In genomic region chr2:104711585-104712485, GRCm38 (mm10) we compare ENCODE assay signal across 8 mouse cellular contexts. TPM values are rescaled to one million over a fixed set of nuclear protein-coding genes. Genes with fewer than 3 reads are reported as not detected.
DNase-seq lines count a peak whose midpoint lies in the region; ATAC-seq and TF ChIP-seq lines count a peak whose summit lies in the region.

Gene Tcp11l1, minus strand, starts transcription at chr2:104712169.

- TF ChIP-seq RAD21 in CH12.LX (IDR thresholded peaks at IDR 0.05; ENCODE audit: low read depth, low read length) = no peak

- H3K9ac ChIP-seq in CH12.LX (ENCODE audit: insufficient read depth, low read depth) = peak within 1 kb of the TSS; percentile 68
- H3K9ac ChIP-seq in forebrain, embryonic 14.5 days (ENCODE audit: low read length) = peak within 1 kb of the TSS; percentile 92
- H3K9ac ChIP-seq in liver, postnatal 0 days (replicated peaks) = peak within 1 kb of the TSS; percentile 70
- H3K9ac ChIP-seq in neural tube, embryonic 13.5 days = peak within 1 kb of the TSS; percentile 91

- no peaks in the 10 kb centered on the region for H3K36me3 ChIP-seq in CH12.LX (replicated peaks in 1 of 2; ENCODE audit: control insufficient read depth in 1 of 2, insufficient read depth in 1 of 2, low read length in 1 of 2)
- H3K36me3 ChIP-seq in forebrain, embryonic 14.5 days (ENCODE audit: control insufficient read depth, insufficient read depth, low read length) = no peaks in the 10 kb centered on the region
- H3K36me3 ChIP-seq in liver, postnatal 0 days (replicated peaks; ENCODE audit: insufficient read depth, low read length) = no peaks in the 10 kb centered on the region
- 0 out of 2 replicates have a peak, but pooled peaks cover 3% of the 10 kb centered on the region for H3K36me3 ChIP-seq in neural tube, embryonic 13.5 days

- H3K4me1 ChIP-seq in CH12.LX (ENCODE audit: control insufficient read depth in 1 of 2, insufficient read depth in 2 of 2) = peaks cover 0 to 14% of the 10 kb centered on the region in 2 experiments; a peak in 3 of 4 replicates
- no peaks in the 10 kb centered on the region for H3K4me1 ChIP-seq in brown adipose tissue, adult 24 weeks (ENCODE audit: control insufficient read depth, insufficient read depth, insufficient read length, low read length)
- no peaks in the 10 kb centered on the region for H3K4me1 ChIP-seq in forebrain, embryonic 14.5 days (ENCODE audit: control insufficient read depth, insufficient read depth, low read length)
- H3K4me1 ChIP-seq in liver, postnatal 0 days (ENCODE audit: insufficient read depth) = peaks cover 3% of the 10 kb centered on the region; the same call in 1 of the 2 replicates
- peaks cover 32% of the 10 kb centered on the region for H3K4me1 ChIP-seq in neural tube, embryonic 13.5 days (replicated peaks)

- intact Hi-C loops in heart, postnatal 10 days (cut with DNase I) = no loop called here

- in situ Hi-C loops in CH12.LX (cut with MboI; ENCODE audit: low pct_ligation_motif_present, low pct_unique_long_range_greater_than_20kb, low sequenced_read_pairs) = no loop called here

- peak within 1 kb of the TSS; percentile 44 to 72 (median 48) for H3K4me3 ChIP-seq in CH12.LX (replicated peaks in 1 of 3; ENCODE audit: low read depth in 2 of 3, low read length in 2 of 3, poor library complexity in 1 of 3)
- H3K4me3 ChIP-seq in brown adipose tissue, adult 24 weeks (ENCODE audit: insufficient read depth, low read depth, low read length) = peak within 1 kb of the TSS; percentile 86
- H3K4me3 ChIP-seq in forebrain, embryonic 14.5 days (ENCODE audit: low read depth, low read length) = peak within 1 kb of the TSS; percentile 72
- peak within 1 kb of the TSS; percentile 69 for H3K4me3 ChIP-seq in liver, postnatal 0 days (ENCODE audit: low read depth, low read length)
- H3K4me3 ChIP-seq in neural tube, embryonic 13.5 days = peak within 1 kb of the TSS; percentile 76

- dilution Hi-C loops in CH12.LX (cut with MboI; ENCODE audit: extremely low pct_ligation_motif_present, extremely low pct_unique_long_range_greater_than_20kb, low sequenced_read_pairs) = no loop called here

- WGBS in forebrain, embryonic 14.5 days = under 1% methylated on average over 82 of the region's 99 CpGs
- WGBS in large intestine, adult 2 months = under 1% methylated on average over 72 of the region's 99 CpGs
- WGBS in liver, postnatal 0 days (ENCODE audit: insufficient replicate concordance) = under 1% methylated on average over 60 of the region's 99 CpGs
- WGBS in neural tube, embryonic 13.5 days = under 1% methylated on average over 94 of the region's 99 CpGs

- DNase-seq in CH12.LX (ENCODE audit: extremely low read depth) = no peak
- DNase-seq in forebrain, embryonic 14.5 days (ENCODE audit: low spot score) = peak; percentile 77
- peak; percentile 69 to 76 for DNase-seq in heart, postnatal 10 days
- DNase-seq in large intestine, adult 2 months (ENCODE audit: low read depth, low spot score) = peak; percentile 3
- DNase-seq in liver, postnatal 0 days = peak; percentile 52
- DNase-seq in testis, postnatal 10 days (ENCODE audit: low spot score) = peak; percentile 79

- H3K27me3 ChIP-seq in CH12.LX (replicated peaks) = no peaks in the 10 kb centered on the region
- no peaks in the 10 kb centered on the region for H3K27me3 ChIP-seq in forebrain, embryonic 14.5 days (replicated peaks; ENCODE audit: control insufficient read depth, insufficient read depth, low read length)
- H3K27me3 ChIP-seq in liver, postnatal 0 days (ENCODE audit: insufficient read depth, low read length) = no peaks in the 10 kb centered on the region
- H3K27me3 ChIP-seq in neural tube, embryonic 13.5 days = no peaks in the 10 kb centered on the region

- no peak for TF ChIP-seq CTCF in CH12.LX (conservative IDR thresholded peaks at IDR 0.05 in 1 of 2, IDR thresholded peaks at IDR 0.05 in 1 of 2; ENCODE audit: low read depth in 2 of 2, low read length in 2 of 2)
- TF ChIP-seq CTCF in liver, postnatal 0 days (IDR thresholded peaks at IDR 0.05; ENCODE audit: low read depth) = no peak

- no peak within 1 kb of the TSS; the same call in 1 of the 2 replicates for H3K27ac ChIP-seq in CH12.LX (ENCODE audit: insufficient read depth, low read depth)
- H3K27ac ChIP-seq in brown adipose tissue, adult 24 weeks (replicated peaks; ENCODE audit: low read depth, low read length) = peak within 1 kb of the TSS; percentile 40; the same call in 1 of the 2 replicates
- peak within 1 kb of the TSS; percentile 89 for H3K27ac ChIP-seq in forebrain, embryonic 14.5 days (ENCODE audit: low read depth, low read length)
- H3K27ac ChIP-seq in liver, postnatal 0 days (ENCODE audit: low read depth) = peak within 1 kb of the TSS; percentile 44
- H3K27ac ChIP-seq in neural tube, embryonic 13.5 days (replicated peaks) = peak within 1 kb of the TSS; percentile 92

- no peaks in the 10 kb centered on the region for H3K9me3 ChIP-seq in CH12.LX (replicated peaks; ENCODE audit: low read length)
- H3K9me3 ChIP-seq in forebrain, embryonic 14.5 days (replicated peaks; ENCODE audit: control insufficient read depth, low read length) = no peaks in the 10 kb centered on the region
- H3K9me3 ChIP-seq in liver, postnatal 0 days (ENCODE audit: low read length) = no peaks in the 10 kb centered on the region
- H3K9me3 ChIP-seq in neural tube, embryonic 13.5 days = no peaks in the 10 kb centered on the region

- 0 out of 2 replicates have a peak, but pooled peaks have one; percentile 37 for TF ChIP-seq POLR2A in CH12.LX (IDR thresholded peaks at IDR 0.05; ENCODE audit: low read depth, low read length)

- H3K79me2 ChIP-seq in CH12.LX (replicated peaks; ENCODE audit: control insufficient read depth, extremely low read depth, insufficient read depth, poor library complexity, severe bottlenecking) = no peaks in the 10 kb centered on the region

- ATAC-seq in forebrain, embryonic 14.5 days = peak; percentile 96
- peak; percentile 83 for ATAC-seq in liver, postnatal 0 days
- ATAC-seq in neural tube, embryonic 13.5 days (ENCODE audit: low read depth) = peak; percentile 95

- TF ChIP-seq EP300 in CH12.LX (IDR thresholded peaks at IDR 0.05; ENCODE audit: low read length) = no peak
- no peak for TF ChIP-seq EP300 in liver, postnatal 0 days (IDR thresholded peaks at IDR 0.05; ENCODE audit: low read depth)

- H3K4me2 ChIP-seq in CH12.LX (ENCODE audit: insufficient read depth, low read depth, poor library complexity, severe bottlenecking) = peak within 1 kb of the TSS; percentile 59
- peak within 1 kb of the TSS; percentile 68 for H3K4me2 ChIP-seq in forebrain, embryonic 14.5 days (ENCODE audit: low read length)
- peak within 1 kb of the TSS; percentile 64 for H3K4me2 ChIP-seq in liver, postnatal 0 days (ENCODE audit: low read depth, low read length)
- peak within 1 kb of the TSS; percentile 69 for H3K4me2 ChIP-seq in neural tube, embryonic 13.5 days

TF ChIP-seq in CH12.LX, 34 proteins besides CTCF, POLR2A, EP300 and RAD21:
- TF ChIP-seq HCFC1 (IDR thresholded peaks at IDR 0.05; ENCODE audit: low read depth, low read length) (peak; percentile 36; the same call in 1 of the 2 replicates), MAZ (IDR thresholded peaks at IDR 0.05; ENCODE audit: low read depth, low read length) (no peak), SMC3 (IDR thresholded peaks at IDR 0.05; ENCODE audit: low read depth, low read length) (no peak), MYC (IDR thresholded peaks at IDR 0.05; ENCODE audit: low read depth, low read length) (no peak), ZNF384 (IDR thresholded peaks at IDR 0.05; ENCODE audit: low read depth, low read length) (no peak), TCF12 (IDR thresholded peaks at IDR 0.05; ENCODE audit: low read depth, low read length) (peak; percentile 19; the same call in 1 of the 2 replicates), NRF1 (IDR thresholded peaks at IDR 0.05; ENCODE audit: low read depth, low read length) (peak; percentile 64), USF1 (IDR thresholded peaks at IDR 0.05; ENCODE audit: low read depth, low read length) (no peak)

RNA-seq across cellular contexts. Expression of gene Tcp11l1, which starts in this region (rescaled TPM):
- total RNA-seq in CH12.LX (2012; rRNA removed) (10.1 and 11.7 TPM in 2 replicates), CH12.LX (2014; rRNA removed) (1.1 and 2.9 TPM in 2 replicates)
- 3.6 and 3.8 TPM in 2 replicates for polyA plus RNA-seq in CH12.LX (2012; ENCODE audit: insufficient read length, low read depth)
- 5.4 and 6.0 TPM in 2 replicates for polyA plus RNA-seq in brown adipose tissue, adult 24 weeks (2012; ENCODE audit: insufficient read depth, insufficient read length, missing spikeins)
- polyA plus RNA-seq in forebrain, embryonic 14.5 days (2014; fragmentation: Nextera tagmentation; extraction: Ambion mirVana) = 43.8 and 52.7 TPM in 2 replicates
- 1 to 10 TPM; 6.2 to 8.5 TPM for total RNA-seq in heart, postnatal 10 days (2021)
- polyA plus RNA-seq in large intestine, adult 2 months (2012; rRNA removed) = 0.97 and 1.6 TPM in 2 replicates
- polyA plus RNA-seq in liver, postnatal 0 days (2015; fragmentation: Nextera tagmentation; extraction: Ambion mirVana) = 10.5 and 12.1 TPM in 2 replicates
- 65.0 and 68.4 TPM in 2 replicates for polyA plus RNA-seq in neural tube, embryonic 13.5 days (2015; fragmentation: Nextera tagmentation; extraction: Ambion mirVana)
